Mouse (Mus musculus): ENCODE results near the gene Panx3. TPM values are rescaled to one million over a fixed set of nuclear protein-coding genes. Genes with fewer than 3 reads are reported as not detected.
A peak's percentile ranks its signal among the peaks of the same experiment; 100 is the strongest.

The Panx3 gene
- polyA plus RNA-seq, 1 experiment from 2014 or later, result not detected

DNA sequence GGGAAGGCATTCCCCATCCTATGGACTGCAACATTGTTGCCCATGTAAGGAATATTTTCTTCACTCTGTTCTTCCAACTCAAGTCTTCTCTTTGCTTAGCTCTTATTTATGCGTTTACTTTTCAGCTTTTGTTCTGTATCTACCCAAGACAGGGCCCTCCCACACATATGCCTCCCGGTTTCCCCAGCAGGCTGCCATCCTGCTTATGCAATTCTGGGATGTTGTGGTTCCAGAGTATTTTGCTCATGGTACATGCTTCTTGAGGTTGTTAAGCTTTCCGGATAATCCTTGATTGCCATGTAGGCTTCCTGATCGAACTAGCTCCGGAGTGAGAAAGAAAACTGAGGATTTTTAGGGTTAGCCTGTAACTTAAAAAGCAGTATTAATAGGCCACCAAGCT is 53.8 kb downstream of the Panx3 start:
- H3K27me3 ChIP-seq (ENCODE audit: control insufficient read depth, insufficient read depth, low read length), result no peaks in the 10 kb centered on the region
- WGBS, result 74% methylated on average over 5 of the region's 5 CpGs
- no peak for ATAC-seq (ENCODE audit: insufficient number of reproducible peaks, insufficient read depth, low FRiP score, low read depth)
- H3K27ac ChIP-seq (ENCODE audit: low read length), result no peak overlapping the region
- H3K4me3 ChIP-seq (ENCODE audit: low read depth, low read length), result no peak overlapping the region
- H3K4me1 ChIP-seq (ENCODE audit: control insufficient read depth, insufficient read depth, low read length), result no peaks in the 10 kb centered on the region
- H3K9ac ChIP-seq (replicated peaks; ENCODE audit: low read depth, low read length), result no peak overlapping the region
- H3K36me3 ChIP-seq (ENCODE audit: control insufficient read depth, insufficient read depth, low read length), result no peaks in the 10 kb centered on the region
- H3K4me2 ChIP-seq (replicated peaks; ENCODE audit: low read depth, low read length), result no peak overlapping the region
- no peaks in the 10 kb centered on the region for H3K9me3 ChIP-seq (ENCODE audit: control insufficient read depth, low read depth, low read length)

DNA sequence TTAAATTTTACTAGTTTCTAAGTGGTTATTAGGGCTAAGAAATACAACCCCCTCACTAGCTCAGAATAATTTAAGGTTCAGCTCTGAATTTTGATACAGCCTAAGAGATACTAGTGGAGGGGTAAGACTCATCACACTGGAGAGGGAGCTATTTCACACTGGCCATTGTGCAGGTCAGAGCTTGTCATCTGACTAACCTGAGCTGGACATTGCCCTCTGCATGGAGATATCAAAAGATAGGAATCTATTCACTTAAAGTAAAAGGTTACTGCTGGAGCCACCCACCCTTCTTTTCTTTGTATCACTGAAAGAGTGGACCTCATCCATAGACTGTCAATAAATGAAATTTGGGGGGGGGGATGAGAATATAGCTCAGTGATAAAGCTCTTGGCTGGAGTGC is 54.7 kb downstream of the Panx3 start:
- no peak; the same call in 1 of the 2 replicates for ATAC-seq (ENCODE audit: insufficient number of reproducible peaks, insufficient read depth, low FRiP score, low read depth)

DNA sequence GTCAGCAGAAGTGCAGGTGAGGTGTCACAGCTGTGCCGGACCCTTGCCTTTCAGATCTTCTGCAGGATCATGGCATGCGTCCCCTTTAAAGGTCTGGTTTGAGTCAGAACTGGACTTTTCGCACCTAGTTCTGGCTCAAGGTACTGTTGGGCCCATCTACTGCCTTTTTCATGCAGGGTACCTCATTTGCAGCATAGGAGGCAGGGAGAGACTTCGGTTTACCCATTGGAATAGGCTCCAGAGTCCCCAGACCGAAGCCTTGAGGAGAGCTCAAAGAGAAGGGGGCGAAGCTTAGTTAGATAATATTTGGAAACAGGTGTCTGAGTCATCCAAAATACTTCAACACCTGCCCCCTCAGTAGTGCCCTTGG is 55.1 kb downstream of the Panx3 start:
- peak overlapping the region; percentile 64; the same call in 1 of the 2 replicates for H3K27ac ChIP-seq (ENCODE audit: low read length)
- 25% methylated on average over 6 of the region's 6 CpGs for WGBS

More for the DNA sequence above, 54.7 kb downstream of the Panx3 start:
- Histone ChIP-seq H3K27ac (ENCODE audit: low read length) (no peak overlapping the region), H3K9me3 (ENCODE audit: control insufficient read depth, low read depth, low read length) (no peaks in the 10 kb centered on the region), H3K36me3 (ENCODE audit: control insufficient read depth, insufficient read depth, low read length) (no peaks in the 10 kb centered on the region), H3K9ac (replicated peaks; ENCODE audit: low read depth, low read length) (no peak overlapping the region), H3K4me3 (ENCODE audit: low read depth, low read length) (peak overlapping the region; percentile 64; the same call in 1 of the 2 replicates), H3K4me2 (replicated peaks; ENCODE audit: low read depth, low read length) (peak overlapping the region; percentile 59; the same call in 1 of the 2 replicates), H3K27me3 (ENCODE audit: control insufficient read depth, insufficient read depth, low read length) (no peaks in the 10 kb centered on the region), H3K4me1 (ENCODE audit: control insufficient read depth, insufficient read depth, low read length) (no peaks in the 10 kb centered on the region)

DNA sequence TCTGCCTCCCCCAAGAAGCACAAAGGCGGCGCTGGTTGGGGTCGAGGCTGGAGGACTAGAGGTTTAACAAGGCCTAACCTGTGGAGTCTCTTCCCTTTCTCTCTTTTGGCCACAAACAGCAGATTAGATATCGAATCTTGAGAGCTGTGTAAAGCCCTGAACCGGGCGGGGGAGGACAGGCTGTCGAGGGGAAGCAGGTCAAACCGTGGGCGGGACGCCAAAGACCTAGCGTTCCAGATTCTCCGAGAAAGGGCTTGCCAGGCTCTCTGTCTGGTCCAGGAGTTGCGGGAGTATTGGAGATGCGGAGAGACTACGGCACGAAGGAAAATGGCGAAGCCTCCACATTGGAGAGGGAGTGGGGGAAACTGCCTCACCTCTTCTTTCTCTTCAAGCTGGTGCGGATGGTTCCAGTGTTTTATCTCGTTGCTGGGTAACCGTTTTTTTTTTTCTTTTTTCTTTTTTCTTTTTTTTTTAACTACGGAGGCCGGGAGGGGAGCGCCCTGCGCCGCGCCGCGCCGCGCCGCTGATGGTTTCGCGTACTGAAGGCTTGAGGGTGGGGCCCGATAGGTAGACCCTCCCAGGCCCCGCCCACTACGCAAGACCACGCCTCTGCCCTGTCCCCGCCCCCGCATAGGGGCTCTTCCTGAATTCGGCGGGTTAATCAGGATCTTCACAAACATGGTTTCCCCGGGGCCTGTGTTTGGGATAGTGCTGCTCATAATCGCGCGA is 55.7 kb downstream of the Panx3 start, which contains the start of gene Spa17:
Spa17 (minus strand) TSS at position 541 of the 729 bp plus-strand sequence.
- ATAC-seq (ENCODE audit: insufficient number of reproducible peaks, insufficient read depth, low FRiP score, low read depth), result peak; percentile 97
- H3K9me3 ChIP-seq (ENCODE audit: control insufficient read depth, low read depth, low read length), result no peaks in the 10 kb centered on the region
- under 1% methylated on average over 45 of the region's 45 CpGs for WGBS
- peak within 1 kb of the TSS; percentile 59 for H3K9ac ChIP-seq (replicated peaks; ENCODE audit: low read depth, low read length)
- H3K27me3 ChIP-seq (ENCODE audit: control insufficient read depth, insufficient read depth, low read length), result no peaks in the 10 kb centered on the region
- H3K27ac ChIP-seq (ENCODE audit: low read length), result peak within 1 kb of the TSS; percentile 74
- no peaks in the 10 kb centered on the region for H3K36me3 ChIP-seq (ENCODE audit: control insufficient read depth, insufficient read depth, low read length)
- H3K4me2 ChIP-seq (replicated peaks; ENCODE audit: low read depth, low read length), result peak within 1 kb of the TSS; percentile 59
- H3K4me3 ChIP-seq (ENCODE audit: low read depth, low read length), result peak within 1 kb of the TSS; percentile 64
- no peaks in the 10 kb centered on the region for H3K4me1 ChIP-seq (ENCODE audit: control insufficient read depth, insufficient read depth, low read length)

More for the DNA sequence above, 55.1 kb downstream of the Panx3 start:
- Histone ChIP-seq H3K9ac (replicated peaks; ENCODE audit: low read depth, low read length) (no peak overlapping the region; the same call in 1 of the 2 replicates), H3K4me3 (ENCODE audit: low read depth, low read length) (peak overlapping the region; percentile 64), H3K4me2 (replicated peaks; ENCODE audit: low read depth, low read length) (peak overlapping the region; percentile 59), H3K4me1 (ENCODE audit: control insufficient read depth, insufficient read depth, low read length) (no peaks in the 10 kb centered on the region), H3K27me3 (ENCODE audit: control insufficient read depth, insufficient read depth, low read length) (no peaks in the 10 kb centered on the region), H3K36me3 (ENCODE audit: control insufficient read depth, insufficient read depth, low read length) (no peaks in the 10 kb centered on the region), H3K9me3 (ENCODE audit: control insufficient read depth, low read depth, low read length) (no peaks in the 10 kb centered on the region)
- ATAC-seq (ENCODE audit: insufficient number of reproducible peaks, insufficient read depth, low FRiP score, low read depth), result no peak

Other genes starting within 250 kb of the Panx3 start
- 0.06 TPM in 1 of 2 replicates, not detected in the other for gene Robo3, start 236.0 kb downstream of the Panx3 start, polyA plus RNA-seq (2014; fragmentation: Nextera tagmentation; extraction: Ambion mirVana)
- gene Msantd2, start 179.9 kb downstream of the Panx3 start, polyA plus RNA-seq (2014; fragmentation: Nextera tagmentation; extraction: Ambion mirVana), result 33.2 and 38.9 TPM in 2 replicates
- gene Esam, start 141.2 kb downstream of the Panx3 start, polyA plus RNA-seq (2014; fragmentation: Nextera tagmentation; extraction: Ambion mirVana), result 57.9 and 58.3 TPM in 2 replicates
- 44.3 and 56.9 TPM in 2 replicates for gene Vsig2, start 130.0 kb downstream of the Panx3 start, polyA plus RNA-seq (2014; fragmentation: Nextera tagmentation; extraction: Ambion mirVana)
- 4.7 and 5.7 TPM in 2 replicates for gene Nrgn, start 116.3 kb downstream of the Panx3 start, polyA plus RNA-seq (2014; fragmentation: Nextera tagmentation; extraction: Ambion mirVana)
- 12.7 and 14.0 TPM in 2 replicates for gene Siae, start 113.5 kb downstream of the Panx3 start, polyA plus RNA-seq (2014; fragmentation: Nextera tagmentation; extraction: Ambion mirVana)
- 5.3 and 7.4 TPM in 2 replicates for gene Spa17, start 55.5 kb downstream of the Panx3 start, polyA plus RNA-seq (2014; fragmentation: Nextera tagmentation; extraction: Ambion mirVana)
- 161 and 166 TPM in 2 replicates for gene Tbrg1, start 11.9 kb downstream of the Panx3 start, polyA plus RNA-seq (2014; fragmentation: Nextera tagmentation; extraction: Ambion mirVana)
- gene Olfr160, start 47.0 kb upstream of the Panx3 start, polyA plus RNA-seq (2014; fragmentation: Nextera tagmentation; extraction: Ambion mirVana), result not detected in 2 replicates
- gene Olfr874, start 75.9 kb upstream of the Panx3 start, polyA plus RNA-seq (2014; fragmentation: Nextera tagmentation; extraction: Ambion mirVana), result not detected in 2 replicates
- not detected in 2 replicates for gene Olfr875, start 102.6 kb upstream of the Panx3 start, polyA plus RNA-seq (2014; fragmentation: Nextera tagmentation; extraction: Ambion mirVana)
- not detected in 2 replicates for gene Olfr876, start 133.8 kb upstream of the Panx3 start, polyA plus RNA-seq (2014; fragmentation: Nextera tagmentation; extraction: Ambion mirVana)
- gene Olfr877, start 185.0 kb upstream of the Panx3 start, polyA plus RNA-seq (2014; fragmentation: Nextera tagmentation; extraction: Ambion mirVana), result not detected in 2 replicates
- not detected in 2 replicates for gene Olfr145, start 227.5 kb upstream of the Panx3 start, polyA plus RNA-seq (2014; fragmentation: Nextera tagmentation; extraction: Ambion mirVana)
- not detected in 2 replicates for gene Olfr878, start 248.6 kb upstream of the Panx3 start, polyA plus RNA-seq (2014; fragmentation: Nextera tagmentation; extraction: Ambion mirVana)

Measured in stomach, embryonic 14.5 days (tissue).